Comparison of ENCODE assay signal across 29 mouse cellular contexts in the genomic region with DNA sequence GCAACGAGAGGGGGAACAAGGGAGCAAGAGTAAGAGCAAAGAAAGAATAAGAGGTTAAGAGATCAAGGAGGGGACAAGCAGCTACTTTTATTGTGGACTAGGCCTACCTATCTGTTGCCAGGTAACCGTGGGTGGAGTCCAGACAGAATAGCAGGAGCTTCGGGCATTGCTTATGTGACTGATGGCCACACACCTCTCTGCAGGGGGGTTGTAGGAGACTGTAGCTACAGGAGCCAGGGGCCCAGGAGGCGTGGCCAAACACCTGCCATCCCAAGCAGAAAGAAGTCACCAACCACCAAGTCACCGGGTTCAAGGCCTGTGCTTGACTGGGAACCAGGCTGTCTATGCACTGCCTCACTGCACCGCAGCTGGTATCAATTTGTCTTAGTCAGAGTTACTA.
A peak's percentile ranks its signal among the peaks of the same experiment; 100 is the strongest.
DNase-seq lines count a peak whose midpoint lies in the region; ATAC-seq and TF ChIP-seq lines count a peak whose summit lies in the region.
"Had no signal": no experiment of that assay in that cellular context is flagged by ENCODE, and none has a peak within 500 bp of the region (broad histone marks: within the 10 kb centered on the region; RNA-seq: fewer than 3 reads in every experiment).

No protein-coding gene starts in this region.

- DNase-seq in lung, adult 2 months = no peak
- peak; percentile 70 for DNase-seq in ES-E14 (ENCODE audit: low read depth, low spot score)
- DNase-seq in embryonic facial prominence, embryonic 10.5 days (ENCODE audit: low spot score) = peak; percentile 9
- DNase-seq in frontal cortex, postnatal 36 days (ENCODE audit: low spot score in 2 of 2) = no peak
- DNase-seq: adrenal gland, adult 2 months; adrenal gland, postnatal 36 days; cerebellum, adult 18-20 months; forebrain, postnatal 0 days; gastrocnemius, postnatal 10 days; kidney, adult 11 months; lung, postnatal 36 days; right cerebral cortex, postnatal 25 days; thymus, adult 18-20 months; thymus, postnatal 25 days had no signal

- H3K36me3 ChIP-seq in lung, embryonic 15.5 days = no peaks in the 10 kb centered on the region
- H3K36me3 ChIP-seq in E14TG2a.4 (ENCODE audit: insufficient read depth, low read length) (no peaks in the 10 kb centered on the region), ES-E14 (ENCODE audit: control insufficient read depth, insufficient read depth, low read length, poor library complexity, severe bottlenecking) (no peaks in the 10 kb centered on the region)
- no peaks in the 10 kb centered on the region for H3K36me3 ChIP-seq in embryonic facial prominence, embryonic 10.5 days (replicated peaks)
- H3K36me3 ChIP-seq in forebrain, embryonic 13.5 days (ENCODE audit: poor library complexity, severe bottlenecking) = no peaks in the 10 kb centered on the region
- H3K36me3 ChIP-seq: embryonic facial prominence, embryonic 13.5 days; forebrain, embryonic 10.5 days; heart, embryonic 10.5 days; heart, embryonic 15.5 days; limb, embryonic 12.5 days; liver, embryonic 15.5 days; midbrain, embryonic 12.5 days; neural tube, embryonic 15.5 days had no signal

- H3K4me2 ChIP-seq in lung, embryonic 15.5 days = no peak overlapping the region
- no peak overlapping the region for H3K4me2 ChIP-seq in forebrain, embryonic 13.5 days
- H3K4me2 ChIP-seq: embryonic facial prominence, embryonic 13.5 days; heart, embryonic 15.5 days; hindbrain, embryonic 14.5 days; limb, embryonic 12.5 days; liver, embryonic 15.5 days; midbrain, embryonic 12.5 days; neural tube, embryonic 15.5 days had no signal

- ATAC-seq in lung, embryonic 15.5 days (ENCODE audit: borderline replicate concordance, extremely low read depth, low FRiP score, low TSS enrichment) = peak; percentile 23; the same call in 1 of the 2 replicates
- no peak for ATAC-seq in forebrain, embryonic 13.5 days
- ATAC-seq: forebrain, postnatal 0 days; inflammation-experienced regulatory T-cells, adult 6 months had no signal

- H3K27me3 ChIP-seq in lung, embryonic 15.5 days = no peaks in the 10 kb centered on the region
- no peaks in the 10 kb centered on the region for H3K27me3 ChIP-seq in E14TG2a.4 (ENCODE audit: insufficient read depth, low read length)
- no peaks in the 10 kb centered on the region for H3K27me3 ChIP-seq in embryonic facial prominence, embryonic 10.5 days (replicated peaks; ENCODE audit: low read depth, poor library complexity, severe bottlenecking)
- no peaks in the 10 kb centered on the region for H3K27me3 ChIP-seq in forebrain, embryonic 13.5 days
- H3K27me3 ChIP-seq: embryonic facial prominence, embryonic 13.5 days; heart, embryonic 15.5 days; limb, embryonic 12.5 days; liver, embryonic 15.5 days; midbrain, embryonic 12.5 days; neural tube, embryonic 15.5 days had no signal

- H3K27ac ChIP-seq in lung, embryonic 15.5 days = no peak overlapping the region
- 0 out of 2 replicates have a peak overlapping the region, but pooled peaks have one; percentile 26 for H3K27ac ChIP-seq in ES-E14 (ENCODE audit: insufficient read depth, low read depth, low read length, poor library complexity, severe bottlenecking)
- H3K27ac ChIP-seq in embryonic facial prominence, embryonic 10.5 days (replicated peaks) = no peak overlapping the region
- H3K27ac ChIP-seq in forebrain, embryonic 13.5 days = no peak overlapping the region
- H3K27ac ChIP-seq: embryonic facial prominence, embryonic 13.5 days; forebrain, embryonic 10.5 days; heart, embryonic 10.5 days; heart, embryonic 15.5 days; hindbrain, embryonic 14.5 days; layer of hippocampus, adult 2 months; left cerebral cortex, adult 2 months; limb, embryonic 12.5 days; liver, embryonic 15.5 days; midbrain, embryonic 12.5 days; neural tube, embryonic 15.5 days had no signal

- 61% methylated on average over 6 of the region's 6 CpGs for WGBS in lung, embryonic 15.5 days
- WGBS in lung, adult 2 months = 63% methylated on average over 6 of the region's 6 CpGs
- 74% methylated on average over 6 of the region's 6 CpGs for WGBS in embryonic facial prominence, embryonic 10.5 days
- 68% methylated on average over 6 of the region's 6 CpGs for WGBS in forebrain, embryonic 13.5 days

- in situ Hi-C loops in ES-E14 (cut with MboI; ENCODE audit: low sequenced_read_pairs in 2 of 2, unreplicated experiment in 2 of 2) = no loop called here

- TF ChIP-seq CTCF in lung, adult 2 months (IDR thresholded peaks at IDR 0.05; ENCODE audit: insufficient read depth, low read length) = no peak
- no peak for TF ChIP-seq CTCF in E14TG2a.4 (conservative IDR thresholded peaks at IDR 0.05; ENCODE audit: low read length)

- H3K9ac ChIP-seq in lung, embryonic 15.5 days = no peak overlapping the region
- H3K9ac ChIP-seq in ES-E14 (ENCODE audit: insufficient read depth, low read depth, low read length, poor library complexity, severe bottlenecking) = no peak overlapping the region
- no peak overlapping the region for H3K9ac ChIP-seq in forebrain, embryonic 13.5 days
- H3K9ac ChIP-seq: embryonic facial prominence, embryonic 13.5 days; forebrain, postnatal 0 days; heart, embryonic 15.5 days; hindbrain, embryonic 14.5 days; limb, embryonic 12.5 days; liver, embryonic 15.5 days; midbrain, embryonic 12.5 days; neural tube, embryonic 15.5 days had no signal

- no peaks in the 10 kb centered on the region for H3K9me3 ChIP-seq in lung, embryonic 15.5 days
- H3K9me3 ChIP-seq in E14TG2a.4 (ENCODE audit: low read length) (no peaks in the 10 kb centered on the region), ES-E14 (ENCODE audit: control insufficient read depth, insufficient read depth, low read depth, low read length) (no peaks in the 10 kb centered on the region)
- no peaks in the 10 kb centered on the region for H3K9me3 ChIP-seq in embryonic facial prominence, embryonic 10.5 days
- H3K9me3 ChIP-seq in forebrain, embryonic 13.5 days (replicated peaks) = no peaks in the 10 kb centered on the region
- H3K9me3 ChIP-seq: embryonic facial prominence, embryonic 13.5 days; forebrain, embryonic 10.5 days; heart, embryonic 10.5 days; heart, embryonic 15.5 days; limb, embryonic 12.5 days; liver, embryonic 15.5 days; midbrain, embryonic 12.5 days; neural tube, embryonic 15.5 days had no signal

- H3K4me3 ChIP-seq in lung, embryonic 15.5 days = no peak overlapping the region
- no peak overlapping the region for H3K4me3 ChIP-seq in lung, adult 2 months (replicated peaks; ENCODE audit: extremely low read depth, low read depth, low read length)
- H3K4me3 ChIP-seq in E14TG2a.4 (replicated peaks; ENCODE audit: low read length) = peak overlapping the region; percentile 35; the same call in 1 of the 2 replicates
- H3K4me3 ChIP-seq in ES-E14 (ENCODE audit: insufficient read depth in 1 of 2, low read depth in 1 of 2, low read length in 2 of 2, poor library complexity in 1 of 2, severe bottlenecking in 1 of 2) = peak overlapping the region in 1 of 2 experiments; percentile 16; a peak in 1 of 4 replicates
- no peak overlapping the region for H3K4me3 ChIP-seq in embryonic facial prominence, embryonic 10.5 days
- H3K4me3 ChIP-seq in forebrain, embryonic 13.5 days = no peak overlapping the region
- H3K4me3 ChIP-seq: embryonic facial prominence, embryonic 13.5 days; forebrain, embryonic 10.5 days; heart, embryonic 10.5 days; heart, embryonic 15.5 days; layer of hippocampus, adult 2 months; left cerebral cortex, adult 2 months; limb, embryonic 12.5 days; liver, embryonic 15.5 days; midbrain, embryonic 12.5 days; neural tube, embryonic 15.5 days had no signal

- TF ChIP-seq POLR2A in lung, adult 2 months (IDR thresholded peaks at IDR 0.05; ENCODE audit: borderline replicate concordance, extremely low read depth, low read depth, low read length) = no peak

- H3K4me1 ChIP-seq in lung, embryonic 15.5 days = no peaks in the 10 kb centered on the region
- H3K4me1 ChIP-seq in lung, adult 2 months (ENCODE audit: control insufficient read depth, insufficient read depth, low read length) = no peaks in the 10 kb centered on the region
- H3K4me1 ChIP-seq in E14TG2a.4 (replicated peaks; ENCODE audit: low read depth, low read length) = peaks cover 26% of the 10 kb centered on the region
- H3K4me1 ChIP-seq in ES-E14 (ENCODE audit: control insufficient read depth in 2 of 2, insufficient read depth in 2 of 2, low read length in 2 of 2, poor library complexity in 1 of 2) = peaks cover 0 to 3% of the 10 kb centered on the region in 2 experiments; a peak in 1 of 4 replicates
- 0 out of 2 replicates have a peak, but pooled peaks cover 5% of the 10 kb centered on the region for H3K4me1 ChIP-seq in embryonic facial prominence, embryonic 10.5 days
- no peaks in the 10 kb centered on the region for H3K4me1 ChIP-seq in forebrain, embryonic 13.5 days
- H3K4me1 ChIP-seq: embryonic facial prominence, embryonic 13.5 days; forebrain, embryonic 10.5 days; heart, embryonic 10.5 days; heart, embryonic 15.5 days; limb, embryonic 12.5 days; liver, embryonic 15.5 days; midbrain, embryonic 12.5 days; neural tube, embryonic 15.5 days had no signal

TF ChIP-seq in ES-E14, 5 proteins besides CTCF, POLR2A, EP300 and RAD21:
- TF ChIP-seq MAFK (IDR thresholded peaks at IDR 0.05; ENCODE audit: insufficient read depth, low read depth, low read length) = no peak
- no peak for TF ChIP-seq CHD2 (IDR thresholded peaks at IDR 0.05; ENCODE audit: low read depth, low read length)
- TF ChIP-seq HCFC1 (IDR thresholded peaks at IDR 0.05; ENCODE audit: borderline replicate concordance, insufficient read depth, low read length) = no peak
- no peak for TF ChIP-seq ZNF384 (IDR thresholded peaks at IDR 0.05; ENCODE audit: low read depth, low read length)

Comparison
In these comparisons a context has a peak if more than half of its experiments do, and no peak if none do; other contexts are left out.
1. DNase-seq: peak in ES-E14 (single experiment) and embryonic facial prominence, embryonic 10.5 days (single experiment); none in lung, adult 2 months (single experiment) and frontal cortex, postnatal 36 days (0 of 2).